Mouse (Mus musculus): ENCODE measurements around the gene Pop7.

GRCm38 (mm10) chr5:137533117-137533827, 31.0 kb upstream of the Pop7 start, which contains the start of the genes Epo and Gnb2:
- TF ChIP-seq CTCF (IDR thresholded peaks at IDR 0.05; ENCODE audit: control insufficient read depth, insufficient read depth, insufficient replicate concordance, low read depth, low read length) (no peak), POLR2A (IDR thresholded peaks at IDR 0.05; ENCODE audit: control insufficient read depth, low read depth, low read length) (peak; percentile 82)
